Mouse (Mus musculus) midbrain, embryonic 10.5 days (tissue): ENCODE results near the gene A430033K04Rik. TPM values are rescaled to one million over a fixed set of nuclear protein-coding genes. Genes with fewer than 3 reads are reported as not detected.

Source experiments
- DNase-seq: peaks from one replicate; pipeline ENCODE4 v3.0.0-alpha.2; 2017; ENCODE audit warnings: low spot score
- H3K27ac ChIP-seq: fragments of 300-500 bp; sonication (generic); replicated peaks from 2 replicates; pipeline ENCODE4 v1.5.1; 2016; ENCODE audit warnings: mild to moderate bottlenecking
- H3K27me3 ChIP-seq: fragments of 300-500 bp; sonication (generic); 2 replicates; pipeline ENCODE4 v1.6.1; 2016; ENCODE audit warnings: low read depth, mild to moderate bottlenecking; ENCODE audit not compliant: poor library complexity, severe bottlenecking
- H3K36me3 ChIP-seq: fragments of 300-500 bp; sonication (generic); 2 replicates; pipeline ENCODE4 v1.6.1; 2016; ENCODE audit warnings: mild to moderate bottlenecking, moderate library complexity
- H3K4me1 ChIP-seq: fragments of 300-500 bp; sonication (generic); 2 replicates; pipeline ENCODE4 v1.6.1; 2016
- H3K4me3 ChIP-seq: fragments of 300-500 bp; sonication (generic); 2 replicates; pipeline ENCODE4 v1.5.1; 2016; ENCODE audit warnings: mild to moderate bottlenecking, moderate library complexity
- H3K9me3 ChIP-seq: fragments of 300-500 bp; sonication (generic); replicated peaks from 2 replicates; pipeline ENCODE4 v1.6.1; 2016; ENCODE audit warnings: mild to moderate bottlenecking
- WGBS: fragments of 180-500 bp; shearing (Covaris S2); methylation state at CpG from one replicate; pipeline ENCODE4 v1.1.7; 2016; 5-methylcytosine and 5-hydroxymethylcytosine counted together
- polyA plus RNA-seq: library from polyadenylated mRNA; unstranded; fragments of >200 nt; fragmentation: Nextera tagmentation; extraction: Ambion mirVana; gene quantifications from 2 replicates; pipeline ENCODE4 v1.2.1, GENCODE M21; 2016

Gene A430033K04Rik
- polyA plus RNA-seq, result 8.4 and 9.7 TPM in 2 replicates

DNA sequence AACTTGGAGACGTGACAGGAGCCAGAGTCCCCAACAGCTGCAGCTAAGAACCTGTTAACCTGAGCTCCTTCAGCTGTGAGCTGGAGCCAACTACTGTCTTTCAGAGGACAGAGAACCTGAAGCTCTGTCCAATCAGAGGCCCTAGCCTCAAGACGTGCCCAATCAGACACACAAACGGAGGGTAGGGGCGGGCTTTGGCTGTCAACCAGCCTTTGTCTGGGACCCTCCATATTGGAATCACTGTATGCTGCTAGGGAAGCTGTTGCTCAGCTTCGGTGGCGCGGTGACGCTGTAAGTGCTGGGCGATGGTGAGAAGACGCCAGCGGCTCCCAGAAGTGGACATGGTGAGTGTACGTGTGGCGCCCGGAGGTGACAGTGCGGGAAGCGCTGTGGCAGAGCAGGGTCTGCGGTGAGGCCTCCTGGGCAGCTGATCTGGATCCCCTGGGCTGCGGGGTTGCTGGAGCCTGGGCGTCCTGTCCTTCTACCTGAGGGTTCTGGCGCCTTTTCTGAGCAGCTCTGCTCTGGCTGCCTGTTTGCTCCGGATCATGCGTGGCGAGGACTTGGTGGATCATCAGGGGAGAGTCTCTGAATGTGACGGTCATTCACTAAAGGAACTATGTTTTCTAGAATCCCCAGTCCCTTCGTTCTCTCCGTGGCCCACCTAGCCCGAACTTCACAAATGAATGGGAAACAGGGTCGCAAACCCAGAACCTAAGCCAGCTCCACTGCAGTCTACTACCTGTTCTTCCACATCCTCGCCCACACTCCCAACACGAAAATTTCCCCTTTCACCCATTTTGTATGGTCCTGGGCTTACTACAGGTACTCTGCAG lies at the start of gene A430033K04Rik:
Gene A430033K04Rik (plus strand): TSS at position 215 of the 833 bp plus-strand sequence.
- H3K9me3 ChIP-seq, result peaks cover 2% of the 10 kb centered on the region; the same call in 1 of the 2 replicates
- H3K4me3 ChIP-seq, result peak within 1 kb of the TSS; percentile 90
- H3K36me3 ChIP-seq, result peaks cover 6% of the 10 kb centered on the region
- no peaks in the 10 kb centered on the region for H3K27me3 ChIP-seq
- DNase-seq, result peak; percentile 92
- H3K27ac ChIP-seq, result peak within 1 kb of the TSS; percentile 90
- WGBS, result under 1% methylated on average over 30 of the region's 30 CpGs
- peaks cover 27% of the 10 kb centered on the region for H3K4me1 ChIP-seq

DNA sequence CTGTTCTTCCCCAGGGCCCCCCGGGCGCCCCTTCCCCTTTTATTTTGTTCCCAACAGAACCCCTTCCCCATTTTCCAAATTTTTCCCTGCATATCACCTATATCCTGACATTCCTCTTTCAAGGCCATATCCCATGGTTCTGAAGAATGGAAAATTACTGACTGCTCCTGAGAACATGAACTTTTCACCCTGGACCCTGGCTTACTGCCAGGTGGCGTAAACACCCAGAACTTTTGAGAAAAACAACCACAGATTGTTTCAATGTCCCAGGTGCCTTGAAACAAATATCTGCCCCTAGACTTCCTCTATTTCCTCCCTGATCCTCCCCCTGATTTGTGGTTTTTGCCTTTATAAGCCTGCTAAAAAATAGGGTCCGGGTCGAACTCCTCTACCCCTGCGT lies 35.3 kb upstream of the A430033K04Rik start:
- H3K9me3 ChIP-seq, result peaks cover 30% of the 10 kb centered on the region; the same call in 1 of the 2 replicates
- 92% methylated on average over 6 of the region's 6 CpGs for WGBS
- H3K27me3 ChIP-seq, result no peaks in the 10 kb centered on the region
- no peak overlapping the region for H3K4me3 ChIP-seq
- DNase-seq, result no peak
- no peaks in the 10 kb centered on the region for H3K36me3 ChIP-seq
- no peak overlapping the region for H3K27ac ChIP-seq
- H3K4me1 ChIP-seq, result no peaks in the 10 kb centered on the region

DNA sequence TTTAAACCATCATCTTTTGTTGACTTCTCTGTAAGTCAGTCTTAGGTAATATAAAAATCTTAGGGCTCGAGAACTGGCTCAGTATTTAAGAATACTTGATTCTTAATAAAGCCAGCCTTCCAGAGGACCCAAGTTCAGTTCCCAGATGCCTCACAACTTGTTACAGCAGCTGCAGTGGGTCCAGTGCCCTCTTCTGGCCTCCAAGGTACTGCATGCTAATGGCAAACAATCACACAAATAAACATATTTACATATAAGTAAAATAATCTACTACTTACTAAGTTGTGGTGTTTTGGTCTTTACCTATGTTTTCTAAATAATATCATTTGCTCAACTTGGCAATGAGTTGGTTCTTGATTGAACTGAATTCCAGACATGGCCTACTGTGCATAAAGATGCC lies 4.3 kb upstream of the A430033K04Rik start:
- H3K36me3 ChIP-seq, result peaks cover 51% of the 10 kb centered on the region
- H3K9me3 ChIP-seq, result peaks cover 46% of the 10 kb centered on the region
- H3K4me3 ChIP-seq, result peak overlapping the region; percentile 93
- no peak overlapping the region for H3K27ac ChIP-seq
- H3K4me1 ChIP-seq, result peaks cover 11% of the 10 kb centered on the region
- H3K27me3 ChIP-seq, result no peaks in the 10 kb centered on the region
- DNase-seq, result no peak
- 90% methylated on average over 1 of the region's 1 CpGs for WGBS

DNA sequence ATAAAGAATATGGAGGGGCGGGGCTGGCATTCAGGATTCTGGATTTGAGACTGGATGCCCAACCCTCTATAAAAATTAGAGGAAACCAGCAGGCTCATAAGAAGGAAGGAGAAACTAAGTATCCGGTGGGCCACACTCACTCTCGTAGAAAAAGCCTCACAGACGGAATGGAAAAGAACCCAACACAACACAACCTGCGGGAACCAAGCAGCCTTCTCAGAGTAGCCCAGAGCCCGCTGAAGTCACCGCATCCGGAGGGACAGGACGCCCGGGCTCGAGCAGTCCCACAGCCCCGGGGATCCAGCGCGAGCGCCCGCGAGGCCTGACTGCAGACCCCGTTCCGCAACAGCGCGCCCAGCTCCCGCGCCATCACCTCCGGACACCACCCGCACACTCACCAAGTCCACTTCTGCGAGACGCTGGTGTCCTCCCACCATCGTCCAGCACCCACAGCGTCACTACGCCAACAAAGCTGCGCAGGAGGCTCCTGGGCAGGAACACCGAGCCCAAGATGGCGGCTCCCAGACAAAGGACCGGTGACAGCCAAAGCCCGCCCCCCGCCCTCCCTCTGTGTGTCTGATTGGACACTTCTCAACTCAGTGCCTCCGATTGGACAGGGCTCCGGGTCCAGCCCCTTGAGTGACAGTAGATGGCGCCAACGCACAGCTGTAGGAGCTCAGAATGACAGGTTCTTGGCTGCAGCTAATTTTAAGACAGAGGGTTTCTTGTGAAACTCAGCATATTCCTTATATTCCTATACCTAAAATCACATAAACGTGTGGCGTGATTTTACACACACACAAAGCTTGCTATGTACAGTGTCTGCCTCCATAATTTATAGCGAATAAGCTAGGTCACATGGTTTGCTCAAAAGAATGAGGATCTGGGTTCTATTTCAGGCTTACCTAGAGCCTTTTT lies 3.2 kb upstream of the A430033K04Rik start, which contains the start of gene Zfp68:
Gene Zfp68 (minus strand): TSS at position 551 of the 918 bp plus-strand sequence.
- DNase-seq, result peak; percentile 97
- no peaks in the 10 kb centered on the region for H3K27me3 ChIP-seq
- WGBS, result under 1% methylated on average over 43 of the region's 43 CpGs
- H3K9me3 ChIP-seq, result peaks cover 35% of the 10 kb centered on the region
- peak within 1 kb of the TSS; percentile 97 for H3K27ac ChIP-seq
- H3K36me3 ChIP-seq, result peaks cover 40% of the 10 kb centered on the region
- peaks cover 22% of the 10 kb centered on the region for H3K4me1 ChIP-seq
- peak within 1 kb of the TSS; percentile 93 for H3K4me3 ChIP-seq

DNA sequence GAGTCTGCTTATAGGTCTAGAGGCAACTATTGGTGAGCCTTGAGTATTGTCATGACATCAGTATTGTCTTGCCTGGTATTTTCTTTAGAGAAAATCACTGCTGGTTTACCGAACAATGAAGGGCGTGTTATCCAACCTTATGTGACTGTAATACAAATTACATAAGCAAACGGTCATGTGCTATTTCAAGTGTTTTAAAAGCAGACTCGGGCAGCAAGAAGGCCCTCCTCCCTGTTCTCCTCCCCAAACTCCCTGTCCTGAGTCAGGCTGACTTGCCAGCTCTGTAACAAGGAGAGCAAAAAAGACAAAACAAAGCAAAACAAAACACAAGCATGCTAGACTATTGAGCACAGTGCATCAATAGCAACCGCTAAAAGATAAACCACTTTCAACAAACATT lies 1.8 kb upstream of the A430033K04Rik start:
- Histone ChIP-seq H3K27ac (no peak overlapping the region), H3K4me1 (peaks cover 27% of the 10 kb centered on the region), H3K4me3 (no peak overlapping the region), H3K27me3 (no peaks in the 10 kb centered on the region), H3K36me3 (peaks cover 26% of the 10 kb centered on the region), H3K9me3 (peaks cover 22% of the 10 kb centered on the region)
- no peak for DNase-seq
- WGBS, result 91% methylated on average over 5 of the region's 5 CpGs

DNA sequence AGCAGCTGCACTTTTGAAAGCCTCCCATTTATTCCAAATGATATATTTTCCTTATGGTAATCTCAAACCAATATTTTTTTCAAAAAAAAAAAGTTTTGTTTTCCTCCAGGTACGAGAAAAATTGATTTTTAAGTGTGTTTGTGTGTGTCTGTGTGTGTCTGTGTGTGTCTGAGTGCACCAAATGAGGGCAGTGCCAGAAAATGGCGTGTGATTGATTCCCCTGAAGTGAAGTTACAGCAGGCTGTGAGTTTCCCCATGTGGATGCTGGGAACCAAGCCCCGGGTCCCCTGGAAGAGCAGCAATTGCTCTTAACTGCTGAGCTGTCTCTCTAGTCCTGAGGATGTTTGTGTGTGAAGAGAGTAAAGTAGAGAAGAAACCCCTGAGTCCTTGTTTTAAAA lies 818 bp downstream of the A430033K04Rik start:
- Histone ChIP-seq H3K4me3 (peak overlapping the region; percentile 90), H3K27me3 (no peaks in the 10 kb centered on the region), H3K9me3 (no peaks in the 10 kb centered on the region), H3K36me3 (no peaks in the 10 kb centered on the region), H3K4me1 (peaks cover 27% of the 10 kb centered on the region), H3K27ac (peak overlapping the region; percentile 90)
- DNase-seq, result no peak
- 28% methylated on average over 3 of the region's 3 CpGs for WGBS

DNA sequence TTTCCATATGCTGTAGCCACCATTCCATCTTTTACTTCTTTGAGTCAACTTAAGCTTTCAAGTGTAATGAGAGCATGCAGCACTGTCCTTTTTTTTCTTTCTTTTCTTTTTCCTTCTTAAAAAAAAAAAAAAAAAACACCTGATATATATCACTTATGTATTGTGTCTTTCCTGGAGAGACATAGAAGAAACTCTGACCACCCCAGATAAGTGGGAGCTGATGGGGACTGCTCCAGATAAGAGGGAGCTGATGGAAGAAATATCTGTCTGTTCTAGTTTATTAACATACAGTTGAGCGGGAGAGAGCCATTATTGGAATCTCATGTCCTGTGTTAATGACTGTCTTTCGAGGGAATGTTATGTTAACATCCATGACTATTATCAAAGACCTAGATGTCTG lies 13.8 kb downstream of the A430033K04Rik start:
- WGBS, result 94% methylated on average over 2 of the region's 2 CpGs
- Histone ChIP-seq H3K4me1 (no peaks in the 10 kb centered on the region), H3K27me3 (no peaks in the 10 kb centered on the region), H3K4me3 (no peak overlapping the region), H3K27ac (no peak overlapping the region), H3K9me3 (no peaks in the 10 kb centered on the region; the same call in 1 of the 2 replicates), H3K36me3 (peaks cover 44% of the 10 kb centered on the region)
- DNase-seq, result no peak

DNA sequence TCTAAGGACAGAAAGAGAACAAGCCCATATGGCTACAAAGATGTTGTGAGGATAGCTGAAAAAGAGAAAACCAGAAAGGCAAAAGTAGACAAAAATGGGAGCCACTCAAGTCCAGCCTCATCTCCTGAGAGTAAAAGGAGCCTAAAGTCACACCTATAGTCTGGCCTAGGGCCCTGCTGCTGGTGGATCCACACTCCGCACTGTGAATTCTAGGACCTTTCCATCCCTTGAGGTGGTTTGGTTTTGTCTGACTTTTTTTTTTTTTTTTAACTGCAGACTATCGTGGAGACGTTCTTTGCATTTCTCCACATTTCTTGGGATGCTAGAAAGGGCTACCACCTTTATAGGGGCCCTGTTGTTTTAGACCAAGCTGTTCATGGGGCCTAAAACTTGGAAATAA lies 18.4 kb downstream of the A430033K04Rik start:
- no peak overlapping the region for H3K27ac ChIP-seq
- 91% methylated on average over 3 of the region's 3 CpGs for WGBS
- no peak overlapping the region for H3K4me3 ChIP-seq
- DNase-seq, result no peak
- no peaks in the 10 kb centered on the region; the same call in 1 of the 2 replicates for H3K9me3 ChIP-seq
- no peaks in the 10 kb centered on the region for H3K4me1 ChIP-seq
- H3K36me3 ChIP-seq, result peaks cover 73% of the 10 kb centered on the region
- H3K27me3 ChIP-seq, result no peaks in the 10 kb centered on the region

DNA sequence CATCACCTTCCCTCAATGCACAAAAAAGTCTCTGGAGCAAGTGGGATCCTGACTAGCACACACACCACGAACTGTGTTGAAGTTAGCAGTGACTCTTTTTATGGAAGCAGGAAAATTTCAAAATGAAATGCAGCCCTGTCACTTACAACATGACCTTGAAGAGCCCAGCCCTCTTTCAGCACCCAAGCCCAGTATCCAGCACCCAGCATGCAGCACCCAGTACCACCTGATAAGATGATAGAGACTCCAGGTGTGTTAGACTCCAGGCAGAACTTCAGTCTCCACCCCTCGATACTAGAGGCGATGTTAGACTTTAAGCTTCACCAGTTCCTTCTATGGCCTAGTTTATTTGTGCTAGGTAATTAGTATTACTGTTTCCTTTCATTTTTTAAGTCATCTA lies 19.1 kb downstream of the A430033K04Rik start:
- Histone ChIP-seq H3K9me3 (no peaks in the 10 kb centered on the region; the same call in 1 of the 2 replicates), H3K27me3 (no peaks in the 10 kb centered on the region), H3K27ac (no peak overlapping the region), H3K4me3 (no peak overlapping the region), H3K36me3 (peaks cover 76% of the 10 kb centered on the region), H3K4me1 (no peaks in the 10 kb centered on the region)
- WGBS, result 90% methylated on average over 3 of the region's 3 CpGs
- no peak for DNase-seq

DNA sequence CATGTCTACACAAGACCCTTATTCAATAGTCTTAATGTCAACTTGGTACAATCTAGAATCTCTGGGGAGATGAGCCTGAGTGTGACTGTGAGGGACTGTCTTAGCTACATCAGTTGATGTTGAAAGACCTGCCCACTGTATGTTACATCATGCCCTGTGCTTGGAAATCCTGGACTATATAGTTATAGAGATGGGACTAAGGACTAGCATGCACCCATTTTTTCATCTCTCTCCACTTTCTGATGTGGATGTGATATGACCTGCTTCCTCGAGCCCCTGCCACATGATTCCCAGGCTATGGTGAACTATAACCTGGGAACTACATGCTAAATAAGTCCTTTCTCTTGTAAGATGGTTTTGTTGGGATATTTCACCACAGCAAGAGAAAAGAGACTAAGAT lies 30.3 kb downstream of the A430033K04Rik start:
- Histone ChIP-seq H3K27me3 (no peaks in the 10 kb centered on the region), H3K4me3 (no peak overlapping the region), H3K4me1 (no peaks in the 10 kb centered on the region), H3K36me3 (peaks cover 28% of the 10 kb centered on the region), H3K9me3 (no peaks in the 10 kb centered on the region), H3K27ac (no peak overlapping the region)
- WGBS, result 89% methylated on average over 1 of the region's 1 CpGs
- DNase-seq, result no peak

DNA sequence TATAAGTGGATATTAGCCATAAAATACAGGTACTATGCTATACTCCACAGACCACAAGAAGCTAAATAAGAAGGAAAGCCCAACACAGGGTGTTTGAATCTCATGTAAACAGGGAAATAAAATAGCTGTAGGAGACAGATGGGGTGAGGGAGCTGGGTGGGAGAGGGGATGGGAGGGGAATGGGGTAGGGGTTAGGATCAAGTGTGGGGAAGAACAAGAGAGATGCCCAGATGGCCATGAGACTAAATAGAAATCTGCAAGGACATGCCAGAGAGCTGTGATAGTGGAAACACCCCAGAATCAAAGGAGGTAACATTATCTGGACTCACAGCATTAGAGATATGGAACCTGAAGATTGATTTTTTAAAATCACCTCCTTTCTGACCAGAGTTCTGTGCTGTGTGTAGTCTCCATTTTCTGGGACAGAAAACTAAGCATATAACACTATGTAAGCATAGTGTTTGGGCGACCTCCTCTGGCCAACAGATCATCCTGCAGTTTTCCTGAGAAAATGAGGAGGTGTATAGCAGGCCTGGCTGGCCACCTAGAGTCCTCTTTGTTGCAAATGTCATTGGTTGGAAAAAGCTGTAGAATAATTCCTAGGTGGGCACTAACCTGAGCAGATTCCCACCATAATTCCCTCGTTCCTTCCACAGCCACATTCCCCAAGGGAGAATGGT lies 34.0 kb downstream of the A430033K04Rik start:
- WGBS, result 26% methylated on average over 2 of the region's 2 CpGs
- no peaks in the 10 kb centered on the region for H3K4me1 ChIP-seq
- DNase-seq, result peak; percentile 32
- no peak overlapping the region for H3K27ac ChIP-seq
- no peaks in the 10 kb centered on the region for H3K9me3 ChIP-seq
- no peaks in the 10 kb centered on the region for H3K27me3 ChIP-seq
- 0 out of 2 replicates have a peak, but pooled peaks cover 6% of the 10 kb centered on the region for H3K36me3 ChIP-seq
- H3K4me3 ChIP-seq, result no peak overlapping the region

DNA sequence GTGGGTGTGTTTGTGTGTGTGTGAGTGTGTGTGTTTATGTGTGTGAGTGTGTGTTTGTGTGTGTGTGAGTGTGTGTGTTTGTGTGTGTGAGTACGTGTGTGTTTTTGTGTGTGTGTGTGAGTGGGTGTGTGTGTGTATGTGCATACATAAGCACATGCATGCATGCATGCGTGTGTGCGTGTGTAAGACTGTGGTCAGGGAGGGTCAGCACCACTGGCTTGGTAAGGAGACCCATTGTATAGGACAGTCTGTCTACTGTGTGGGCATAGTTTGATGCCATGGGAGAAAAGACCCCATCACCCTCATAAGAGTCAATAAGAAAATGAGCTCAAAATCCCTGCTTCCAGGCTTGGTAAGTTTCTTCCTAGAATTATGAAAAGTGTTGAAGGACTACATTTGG lies 34.7 kb downstream of the A430033K04Rik start:
- H3K36me3 ChIP-seq, result no peaks in the 10 kb centered on the region
- 90% methylated on average over 3 of the region's 3 CpGs for WGBS

More for the DNA sequence above, 34.7 kb downstream of the A430033K04Rik start:
- Histone ChIP-seq H3K27ac (no peak overlapping the region), H3K4me3 (no peak overlapping the region), H3K4me1 (no peaks in the 10 kb centered on the region), H3K9me3 (no peaks in the 10 kb centered on the region), H3K27me3 (no peaks in the 10 kb centered on the region)
- no peak for DNase-seq
